Mouse (Mus musculus) left cerebral cortex, postnatal 25 days (tissue): ENCODE data around the gene Ehmt1. TPM values are rescaled to one million over a fixed set of nuclear protein-coding genes. Genes with fewer than 3 reads are reported as not detected.

Source experiments
- DNase-seq, 2 experiments: peaks; one replicate each; pipeline ENCODE4 v3.0.0; 2022; ENCODE audit warnings: low spot score in 2 of 2, mixed read lengths in 1 of 2
- intact Hi-C: fragments of 180-260 bp; cut with DNase I; formaldehyde crosslinking; loops from one replicate; pipeline ENCODE4 v1.15.1; 2025
- total RNA-seq, 2 experiments: library from RNA; stranded (reverse); gene quantifications; 2 replicates each; pipeline ENCODE4 v1.2.3; 2021

Ehmt1 gene
- total RNA-seq, 2 experiments from 2014 or later: 52.2 to 56.3 TPM

GRCm38 (mm10) chr2:24830614-24831013 lies 88.8 kb downstream of the Ehmt1 start:
- DNase-seq: no peak
- intact Hi-C loops: no loop called here

- DNase-seq: no peak
- intact Hi-C loops: no loop called here
Measured at GRCm38 (mm10) chr2:24809746-24810145, 109.7 kb downstream of the Ehmt1 start.

GRCm38 (mm10) chr2:24807691-24808090 lies 111.7 kb downstream of the Ehmt1 start:
- intact Hi-C loops: loop anchor here (2.0 kb wide), 1 partner anchor 45 kb away; the partner anchor contains the start of gene Cacna1b
- no peak for DNase-seq

- intact Hi-C loops: loop anchor here (2.0 kb wide), 1 partner anchor 44 kb away; the partner anchor contains the start of gene Cacna1b
- DNase-seq: peak; percentile 30 to 83
Measured at GRCm38 (mm10) chr2:24807036-24807435, 112.4 kb downstream of the Ehmt1 start.

GRCm38 (mm10) chr2:24806143-24806542 lies 113.3 kb downstream of the Ehmt1 start:
- peak in 1 of 2 experiments; percentile 74 for DNase-seq
- intact Hi-C loops: loop anchor here (2.0 kb wide), 1 partner anchor 43 kb away; the partner anchor contains the start of gene Cacna1b

- no peak for DNase-seq
- intact Hi-C loops: loop anchor here (2.0 kb wide), 1 partner anchor 43 kb away; the partner anchor contains the start of gene Cacna1b
Measured at GRCm38 (mm10) chr2:24805621-24806020, 113.8 kb downstream of the Ehmt1 start.

GRCm38 (mm10) chr2:24796833-24797457 lies 122.5 kb downstream of the Ehmt1 start:
- intact Hi-C loops: no loop called here
- no peak for DNase-seq

GRCm38 (mm10) chr2:24787250-24787649 lies 132.2 kb downstream of the Ehmt1 start:
- no peak for DNase-seq
- intact Hi-C loops: no loop called here

- no peak for DNase-seq
- intact Hi-C loops: no loop called here
Measured at GRCm38 (mm10) chr2:24781253-24781652, 138.2 kb downstream of the Ehmt1 start.

GRCm38 (mm10) chr2:24776831-24777230 lies 142.6 kb downstream of the Ehmt1 start:
- DNase-seq: no peak
- intact Hi-C loops: no loop called here

GRCm38 (mm10) chr2:24775951-24776587 lies 143.3 kb downstream of the Ehmt1 start:
- intact Hi-C loops: no loop called here

GRCm38 (mm10) chr2:24774832-24775231 lies 144.6 kb downstream of the Ehmt1 start:
- peak in 1 of 2 experiments; percentile 36 for DNase-seq
- intact Hi-C loops: no loop called here

More at GRCm38 (mm10) chr2:24775951-24776587, 143.3 kb downstream of the Ehmt1 start:
- DNase-seq: no peak

- intact Hi-C loops: no loop called here
- no peak for DNase-seq
Measured at GRCm38 (mm10) chr2:24770861-24771260, 148.6 kb downstream of the Ehmt1 start.

GRCm38 (mm10) chr2:24763115-24763557 lies 156.3 kb downstream of the Ehmt1 start, which contains the start of gene Cacna1b:
Cacna1b (minus strand) TSS chr2:24763152.
- intact Hi-C loops: loop anchor here (2.0 to 10.0 kb wide), 3 partner anchors 44 to 356 kb away; no protein-coding TSS in a partner anchor
- peak; percentile 92 to 95 for DNase-seq

- peak in 1 of 2 experiments; percentile 68 for DNase-seq
- intact Hi-C loops: loop anchor here (2.0 to 10.0 kb wide), 3 partner anchors 44 to 355 kb away; no protein-coding TSS in a partner anchor
Measured at GRCm38 (mm10) chr2:24762446-24762960, 156.9 kb downstream of the Ehmt1 start.

- intact Hi-C loops: loop anchor here (2.0 to 10.0 kb wide), 3 partner anchors 45 to 355 kb away; no protein-coding TSS in a partner anchor
- DNase-seq: peak; percentile 73 to 79
Measured at GRCm38 (mm10) chr2:24761923-24762445, 157.4 kb downstream of the Ehmt1 start.

GRCm38 (mm10) chr2:24755276-24755675 lies 164.1 kb downstream of the Ehmt1 start:
- peak; percentile 49 to 58 for DNase-seq
- intact Hi-C loops: loop anchor here (2.0 to 5.0 kb wide), 2 partner anchors 78 to 178 kb away; no protein-coding TSS in a partner anchor

- DNase-seq: no peak
- intact Hi-C loops: no loop called here
Measured at GRCm38 (mm10) chr2:24752599-24752998, 166.8 kb downstream of the Ehmt1 start.

- no peak for DNase-seq
- intact Hi-C loops: no loop called here
Measured at GRCm38 (mm10) chr2:24750051-24750450, 169.4 kb downstream of the Ehmt1 start.

GRCm38 (mm10) chr2:24747878-24748277 lies 171.5 kb downstream of the Ehmt1 start:
- intact Hi-C loops: no loop called here
- DNase-seq: no peak
